Mouse (Mus musculus): Measurements from ENCODE around the gene Gm14214.

DNA sequence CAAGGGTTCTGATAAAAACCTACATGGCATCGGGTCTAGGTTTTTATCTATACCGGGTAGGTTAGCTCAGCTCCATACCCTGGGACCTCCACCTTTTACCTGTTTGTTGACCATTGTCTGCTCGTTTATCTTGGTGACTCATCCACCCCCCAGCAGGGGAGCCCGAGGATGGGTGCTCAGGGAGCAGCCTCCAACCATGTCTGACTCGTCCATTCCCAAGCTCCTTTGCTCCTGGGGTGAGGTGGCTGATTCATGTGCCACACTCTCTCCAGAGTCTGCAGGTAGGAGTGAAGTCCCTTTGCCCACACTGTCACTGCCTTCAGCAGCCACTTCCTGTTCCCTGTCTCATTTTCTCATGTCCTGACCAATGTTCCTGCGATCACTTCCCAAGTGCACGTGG, 33.8 kb downstream of the Gm14214 start:
- TF ChIP-seq BHLHE40 (IDR thresholded peaks at IDR 0.05; ENCODE audit: borderline replicate concordance, low read depth, low read length), result no peak
- TF ChIP-seq CTCF (IDR thresholded peaks at IDR 0.05 in 2 of 3, conservative IDR thresholded peaks at IDR 0.05 in 1 of 3; ENCODE audit: control insufficient read depth in 1 of 3, insufficient read depth in 1 of 3, low read depth in 2 of 3, low read length in 3 of 3, poor library complexity in 1 of 3, severe bottlenecking in 1 of 3), result no peak
- no peak for TF ChIP-seq JUND (IDR thresholded peaks at IDR 0.05; ENCODE audit: low read depth, low read length)
- no peak for TF ChIP-seq MXI1 (IDR thresholded peaks at IDR 0.05; ENCODE audit: low read depth, low read length)
- TF ChIP-seq MAFK (IDR thresholded peaks at IDR 0.05; ENCODE audit: borderline replicate concordance, low read depth, low read length), result no peak
- TF ChIP-seq NRF1 (IDR thresholded peaks at IDR 0.05; ENCODE audit: insufficient read depth, low read depth, low read length, poor library complexity, severe bottlenecking), result no peak
- no peak for TF ChIP-seq POLR2A (IDR thresholded peaks at IDR 0.05; ENCODE audit: control insufficient read depth in 1 of 2, insufficient read depth in 1 of 2, low read depth in 1 of 2, low read length in 2 of 2, poor library complexity in 1 of 2)
- no peak for TF ChIP-seq MEF2A (IDR thresholded peaks at IDR 0.05; ENCODE audit: extremely low read depth, insufficient replicate concordance, low read depth, low read length, poor library complexity, severe bottlenecking)
- no peak for TF ChIP-seq USF1 (IDR thresholded peaks at IDR 0.05; ENCODE audit: low read depth, low read length)
